Mouse (Mus musculus) spleen, adult 2 months (tissue): ENCODE results near the gene Dnah7c. TPM values are rescaled to one million over a fixed set of nuclear protein-coding genes. Genes with fewer than 3 reads are reported as not detected.
"Not testable (repeated sequence)": the region's sequence is repeated elsewhere in the genome, so short reads cannot be mapped to it uniquely, and the experiment has no call there.

Experiments
- DNase-seq, 2 experiments: peaks; one replicate each; pipeline versions ENCODE4 v3.0.0 to v3.0.0-alpha.2; 2012 to 2021; ENCODE audit warnings: low spot score in 2 of 2, low read depth in 1 of 2
- H3K27ac ChIP-seq: fragments of 200-500 bp; 2 replicates; pipeline ENCODE4 v1.5.1; 2012; ENCODE audit warnings: low read length, inconsistent platforms; ENCODE audit not compliant: insufficient read depth
- H3K27me3 ChIP-seq: fragments of 200-500 bp; 2 replicates; pipeline ENCODE4 v1.6.1; 2012; ENCODE audit warnings: mild to moderate bottlenecking, moderate library complexity, low read length, inconsistent platforms; ENCODE audit not compliant: control insufficient read depth, insufficient read depth
- H3K36me3 ChIP-seq: fragments of 200-500 bp; 2 replicates; pipeline ENCODE4 v1.6.1; 2012; ENCODE audit warnings: mild to moderate bottlenecking, low read length, inconsistent platforms; ENCODE audit not compliant: control insufficient read depth, insufficient read depth
- H3K4me1 ChIP-seq: fragments of 200-500 bp; 2 replicates; pipeline ENCODE4 v1.6.1; 2011; ENCODE audit warnings: inconsistent platforms; ENCODE audit not compliant: control insufficient read depth, insufficient read depth, insufficient read length
- H3K4me3 ChIP-seq: fragments of 200-500 bp; 2 replicates; pipeline ENCODE4 v1.5.1; 2011; ENCODE audit warnings: mild to moderate bottlenecking, inconsistent platforms; ENCODE audit not compliant: insufficient read depth, insufficient read length; ENCODE audit errors: extremely low read depth
- CTCF ChIP-seq: fragments of 200-500 bp; IDR thresholded peaks from 2 replicates; pipeline ENCODE4 v1.5.1; 2011; ENCODE audit warnings: mild to moderate bottlenecking, inconsistent platforms; ENCODE audit not compliant: insufficient read depth, insufficient read length, insufficient replicate concordance; ENCODE audit errors: extremely low read depth
- POLR2A ChIP-seq: fragments of 200-500 bp; IDR thresholded peaks from 2 replicates; pipeline ENCODE4 v1.6.1; 2011; ENCODE audit warnings: low read depth, low read length, inconsistent platforms
- WGBS: fragments of 180-500 bp; shearing (Covaris S2); methylation state at CpG from one replicate; pipeline ENCODE4 v1.1.7; 2018; 5-methylcytosine and 5-hydroxymethylcytosine counted together
- polyA plus RNA-seq: library from polyadenylated mRNA; depleted of rRNA; stranded (reverse); fragments of >200 nt; gene quantifications from 2 replicates; pipeline ENCODE4 v1.2.3, GENCODE M21; 2012

The Dnah7c gene
- polyA plus RNA-seq, 1 experiment, result not detected

DNA sequence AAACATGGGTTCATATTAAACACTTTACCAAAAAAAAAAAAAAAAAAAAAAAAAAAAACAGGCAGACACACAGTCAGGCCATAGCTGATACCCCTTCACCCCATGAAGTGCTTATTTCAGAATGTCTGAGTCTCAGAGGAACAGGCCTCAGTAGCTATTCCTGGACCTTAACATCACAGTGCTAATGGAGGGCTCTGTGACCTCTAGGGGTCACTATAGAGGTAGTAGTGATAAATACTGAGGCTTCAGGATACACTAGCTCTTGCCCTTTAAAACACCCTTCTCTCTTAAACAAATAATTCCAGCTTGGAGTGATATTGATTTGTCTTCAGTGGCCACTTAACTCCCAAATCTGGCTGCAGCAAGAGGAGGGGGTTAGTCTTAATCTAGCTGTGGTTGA lies 343.9 kb downstream of the Dnah7c start:
- not testable (repeated sequence) for H3K27ac ChIP-seq, H3K36me3 ChIP-seq, H3K27me3 ChIP-seq, DNase-seq, H3K4me3 ChIP-seq, H3K4me1 ChIP-seq

DNA sequence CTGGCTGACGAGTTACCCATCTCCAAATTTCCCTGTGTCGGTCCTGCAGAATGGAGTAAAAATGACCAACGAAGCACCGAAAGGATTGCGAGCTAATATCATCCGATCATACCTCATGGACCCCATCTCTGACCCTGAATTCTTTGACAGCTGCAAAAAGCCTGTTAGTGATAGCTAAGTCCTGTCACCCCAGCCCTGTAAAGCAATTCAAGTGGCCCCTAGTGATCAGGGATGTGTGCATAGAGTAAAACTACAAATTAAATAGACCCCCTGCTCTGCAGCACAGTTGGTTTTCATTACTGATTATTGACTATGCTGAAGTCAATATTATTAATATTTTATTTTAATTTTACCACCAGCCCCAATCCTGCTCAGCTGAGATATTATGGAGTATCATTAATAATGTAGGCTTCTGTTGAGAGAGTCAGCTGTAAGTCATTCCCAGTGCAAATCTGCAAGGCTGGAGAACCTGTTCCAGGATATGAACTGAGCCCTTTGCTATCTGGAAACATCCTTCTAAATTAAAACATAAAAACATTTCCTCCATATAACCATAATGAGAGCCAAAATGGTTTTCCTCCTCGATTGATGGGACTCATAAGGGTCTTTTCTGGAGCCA lies 344.8 kb downstream of the Dnah7c start:
- 88% methylated on average over 7 of the region's 7 CpGs for WGBS
- not testable (repeated sequence) for H3K27me3 ChIP-seq, H3K27ac ChIP-seq, H3K4me1 ChIP-seq, DNase-seq, H3K4me3 ChIP-seq, H3K36me3 ChIP-seq

DNA sequence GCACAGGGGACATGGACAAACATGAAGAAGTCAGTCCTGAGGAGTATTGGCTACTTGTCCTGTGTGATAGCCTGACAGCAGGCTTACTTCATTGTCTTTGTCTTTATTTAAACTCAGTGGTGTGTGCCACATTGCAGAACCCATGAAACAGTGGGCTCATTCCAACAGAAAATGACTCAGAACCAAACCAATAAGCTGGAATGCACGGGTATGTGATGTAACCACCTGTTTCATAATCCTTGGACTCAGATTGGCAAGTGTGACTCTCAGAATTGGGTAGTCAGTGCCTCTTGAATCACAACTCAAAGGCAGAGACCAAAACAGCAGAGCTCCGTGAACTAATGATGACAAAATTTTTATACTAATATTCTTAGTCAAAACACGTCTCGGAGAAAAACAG lies 356.8 kb downstream of the Dnah7c start:
- H3K27me3 ChIP-seq, H3K36me3 ChIP-seq, H3K4me3 ChIP-seq, H3K27ac ChIP-seq, DNase-seq, H3K4me1 ChIP-seq: not testable (repeated sequence)
- 85% methylated on average over 4 of the region's 4 CpGs for WGBS

DNA sequence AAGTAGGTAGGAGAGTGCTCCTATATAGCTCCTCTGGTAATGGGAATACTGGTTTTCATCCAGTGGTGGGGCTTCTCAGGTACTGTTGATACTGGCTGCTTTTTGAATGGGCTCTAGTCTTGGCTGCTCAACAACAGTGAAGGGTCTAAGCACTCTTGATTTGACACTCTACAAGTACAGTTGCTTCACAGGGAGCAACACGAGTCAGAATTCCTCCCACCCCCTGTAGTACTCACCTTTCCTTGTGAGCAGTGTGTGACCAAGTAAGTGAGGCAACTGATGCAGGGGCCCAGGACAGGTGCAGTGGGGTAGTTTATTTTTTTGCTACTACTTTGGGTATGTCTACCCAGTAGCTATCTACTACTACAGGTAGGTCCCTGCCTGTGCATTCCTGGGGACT lies 379.7 kb downstream of the Dnah7c start:
- Histone ChIP-seq H3K27ac (no peak overlapping the region), H3K4me1 (no peaks in the 10 kb centered on the region), H3K27me3 (no peaks in the 10 kb centered on the region), H3K4me3 (no peak overlapping the region), H3K36me3 (peaks cover 2% of the 10 kb centered on the region; the same call in 1 of the 2 replicates)
- 85% methylated on average over 1 of the region's 1 CpGs for WGBS
- TF ChIP-seq POLR2A (no peak), CTCF (no peak)
- DNase-seq, result no peak

DNA sequence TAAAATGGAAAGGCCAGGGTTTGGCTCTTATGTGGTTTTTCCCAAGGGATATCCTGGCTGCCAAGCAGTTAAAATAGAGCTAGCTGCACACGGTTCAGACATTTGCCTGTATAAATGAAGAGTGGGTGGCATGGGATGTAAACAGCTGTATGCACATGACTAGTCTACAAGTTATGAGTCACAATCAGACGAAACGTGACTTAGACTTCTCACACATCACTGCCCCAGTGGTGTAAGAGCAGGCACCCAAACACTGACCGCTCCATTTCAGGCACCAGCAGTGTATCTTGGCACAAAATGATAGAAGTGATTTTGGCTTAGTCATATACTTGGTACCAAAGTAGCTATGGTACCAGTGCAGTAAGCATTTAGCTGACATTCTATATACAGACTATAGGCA lies 383.2 kb downstream of the Dnah7c start:
- not testable (repeated sequence) for H3K4me3 ChIP-seq, H3K27ac ChIP-seq, H3K36me3 ChIP-seq, H3K4me1 ChIP-seq, DNase-seq, H3K27me3 ChIP-seq
- WGBS, result 89% methylated on average over 4 of the region's 4 CpGs

DNA sequence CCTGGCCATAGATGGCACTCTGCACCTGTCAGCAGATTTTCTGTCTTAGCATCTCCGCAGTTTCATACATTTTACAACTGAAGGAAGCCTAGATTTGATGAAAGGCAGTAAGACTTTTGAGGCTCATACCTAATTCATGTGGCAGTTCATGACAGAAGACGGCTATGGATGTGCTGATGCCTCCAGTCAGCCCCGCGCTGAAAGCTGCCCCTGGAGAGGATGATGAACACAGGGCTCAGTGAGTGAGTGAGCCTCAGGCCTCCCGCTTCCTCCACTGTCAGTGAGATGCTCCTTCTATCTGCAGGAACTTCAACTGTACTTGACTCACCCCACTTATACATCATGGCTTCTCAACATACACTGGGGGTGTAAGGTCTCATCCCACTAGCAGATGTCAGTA lies 392.5 kb downstream of the Dnah7c start:
- WGBS, result 93% methylated on average over 5 of the region's 5 CpGs
- no peak overlapping the region for H3K4me3 ChIP-seq
- peaks cover 7% of the 10 kb centered on the region for H3K36me3 ChIP-seq
- no peak for DNase-seq
- H3K4me1 ChIP-seq, result no peaks in the 10 kb centered on the region
- TF ChIP-seq POLR2A (no peak), CTCF (no peak)
- no peak overlapping the region for H3K27ac ChIP-seq
- no peaks in the 10 kb centered on the region for H3K27me3 ChIP-seq

DNA sequence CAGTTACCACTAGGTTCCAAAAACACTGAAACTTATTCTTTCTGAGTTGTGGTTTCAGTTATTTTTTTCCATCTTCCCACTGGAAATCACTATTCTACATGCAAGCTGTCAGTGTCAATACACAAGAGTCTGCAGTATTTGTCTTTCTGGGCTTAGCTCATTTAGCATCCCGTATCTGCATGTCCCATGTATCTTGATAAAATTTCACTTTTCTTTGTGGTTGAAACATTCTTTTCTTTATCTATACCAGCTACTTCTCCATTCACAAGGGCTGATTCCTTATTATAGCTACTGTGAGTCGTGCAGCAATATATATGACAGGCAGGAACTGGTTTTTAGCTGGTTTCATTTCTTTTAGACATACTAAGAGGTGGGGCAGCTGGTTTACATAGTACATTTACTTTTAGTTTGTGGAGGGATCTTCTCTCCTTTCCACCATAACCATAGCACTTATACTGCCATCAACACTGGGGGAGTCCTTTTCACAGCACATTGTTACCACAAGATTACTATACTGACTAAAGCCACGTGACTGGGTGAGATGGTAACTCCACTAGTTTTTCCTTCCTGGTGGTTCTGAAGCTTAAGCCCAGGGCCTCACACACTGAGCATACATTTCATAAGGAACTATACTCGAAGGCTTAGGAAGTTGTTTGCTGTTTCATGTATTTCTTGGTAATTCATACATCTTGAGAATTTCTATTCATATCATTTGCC lies 397.0 kb downstream of the Dnah7c start:
- DNase-seq, result no peak
- TF ChIP-seq CTCF, result no peak
- no peak for TF ChIP-seq POLR2A
- Histone ChIP-seq H3K27me3 (no peaks in the 10 kb centered on the region), H3K36me3 (peaks cover 12% of the 10 kb centered on the region), H3K4me3 (no peak overlapping the region), H3K4me1 (no peaks in the 10 kb centered on the region), H3K27ac (no peak overlapping the region)
- 72% methylated on average over 4 of the region's 4 CpGs for WGBS
